Mouse (Mus musculus) spleen, postnatal 10 days (tissue): ENCODE data around the gene Yipf4.

ENCODE experiments used
- DNase-seq, 2 experiments: peaks; one replicate each; pipeline ENCODE4 v3.0.0; 2021 to 2022; ENCODE audit warnings: low spot score in 2 of 2

Yipf4 gene

DNA sequence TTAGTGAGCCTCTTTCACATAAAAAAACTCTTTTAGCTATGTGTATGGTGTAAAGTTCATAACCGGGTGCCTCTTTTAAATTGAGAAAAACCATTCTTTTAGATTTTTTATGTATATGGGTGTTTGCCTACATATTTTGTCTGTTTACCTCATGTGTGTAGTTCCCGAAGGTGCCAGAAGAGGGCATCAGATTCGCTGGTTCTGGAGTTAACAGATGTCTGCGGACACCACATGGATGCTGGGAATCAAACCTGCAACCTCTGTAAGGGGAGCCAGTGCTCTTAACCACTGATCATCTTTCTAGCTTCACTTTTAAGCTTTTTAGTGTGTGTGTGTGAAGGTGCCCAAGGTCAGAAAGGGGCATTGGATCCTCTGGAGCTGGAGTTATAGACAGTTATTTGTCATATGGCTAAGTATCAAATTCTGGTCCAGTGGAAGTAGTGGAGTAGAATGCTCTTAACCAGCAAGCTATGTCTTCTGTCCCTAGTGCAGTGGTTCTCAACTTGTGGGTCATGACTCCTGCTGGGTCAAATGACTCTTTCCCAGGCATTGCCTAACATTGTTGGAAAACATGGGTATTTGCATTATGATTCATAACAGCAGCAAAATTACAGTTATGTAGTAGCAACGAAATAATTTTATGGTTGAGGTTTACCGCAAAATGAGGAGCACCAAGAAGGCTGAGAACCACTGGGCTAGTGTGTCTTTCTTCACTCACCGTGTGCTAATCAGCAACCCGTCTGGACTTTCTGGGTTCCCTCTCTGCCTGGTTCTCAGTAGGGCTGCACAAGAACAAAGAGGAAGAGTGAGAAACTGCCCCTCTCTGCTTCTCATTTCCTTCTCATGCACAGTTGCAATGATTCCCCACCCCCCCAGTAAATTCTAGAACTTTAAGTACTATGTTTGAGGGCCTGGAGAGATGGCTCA is 33.8 kb downstream of the Yipf4 start:
- peak in 1 of 2 experiments; percentile 19 for DNase-seq

DNA sequence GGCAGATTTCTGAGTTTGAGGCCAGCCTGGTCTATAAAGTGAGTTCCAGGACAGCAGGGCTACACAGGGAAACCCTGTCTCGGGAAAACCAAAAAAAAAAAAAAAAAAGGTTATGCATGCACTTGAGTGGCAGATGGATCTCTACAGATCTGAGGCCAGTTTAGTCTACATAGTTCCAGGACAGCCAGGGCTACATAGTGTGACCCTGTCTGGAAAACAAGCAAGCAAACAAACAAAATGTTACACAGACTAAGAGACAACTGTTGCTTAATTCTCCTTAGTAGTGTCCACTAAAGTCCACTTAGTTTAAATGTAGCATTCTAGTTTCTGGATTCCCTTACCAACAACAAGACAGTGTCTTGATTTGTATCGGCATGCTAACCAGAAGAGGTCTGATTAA is 36.8 kb downstream of the Yipf4 start:
- no peak for DNase-seq

DNA sequence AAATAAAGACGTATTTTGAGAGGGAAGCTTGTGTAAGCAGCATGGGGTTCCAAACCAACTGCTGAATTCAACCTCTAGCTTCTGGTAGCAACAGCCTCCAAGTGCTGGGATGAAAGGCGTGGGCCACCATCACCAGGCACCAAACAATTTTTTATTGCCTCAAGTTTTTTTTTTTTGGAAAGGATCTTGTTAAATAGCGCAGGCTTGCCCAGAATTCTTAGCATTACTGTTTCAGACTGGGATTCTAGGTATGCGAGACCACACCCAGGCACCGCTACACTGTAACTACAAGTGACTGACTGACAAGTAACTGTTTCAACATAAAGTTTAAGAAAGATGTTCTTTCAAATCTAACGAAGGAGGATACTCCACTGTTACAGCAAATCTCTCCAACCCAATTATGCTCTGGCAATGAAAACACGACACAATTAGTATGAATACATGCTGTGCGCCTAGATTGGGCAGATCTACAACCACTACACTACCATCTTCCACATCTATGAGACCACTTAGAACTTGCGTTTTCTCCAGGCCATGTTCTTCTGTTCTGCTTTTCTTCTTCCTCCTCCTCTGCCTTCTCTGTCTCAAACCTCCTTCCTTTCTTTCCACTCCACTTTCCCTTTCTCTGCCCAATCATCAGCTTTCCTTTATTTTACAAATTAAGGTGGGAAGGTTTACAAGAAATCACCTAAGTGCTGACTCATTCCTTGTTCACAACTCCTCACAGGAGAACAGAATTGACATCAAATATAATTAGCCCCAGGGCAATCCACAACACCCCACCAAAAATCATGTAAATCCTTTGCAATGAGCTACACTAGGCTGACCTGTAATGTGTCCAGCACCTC is 37.7 kb downstream of the Yipf4 start:
- no peak for DNase-seq

DNA sequence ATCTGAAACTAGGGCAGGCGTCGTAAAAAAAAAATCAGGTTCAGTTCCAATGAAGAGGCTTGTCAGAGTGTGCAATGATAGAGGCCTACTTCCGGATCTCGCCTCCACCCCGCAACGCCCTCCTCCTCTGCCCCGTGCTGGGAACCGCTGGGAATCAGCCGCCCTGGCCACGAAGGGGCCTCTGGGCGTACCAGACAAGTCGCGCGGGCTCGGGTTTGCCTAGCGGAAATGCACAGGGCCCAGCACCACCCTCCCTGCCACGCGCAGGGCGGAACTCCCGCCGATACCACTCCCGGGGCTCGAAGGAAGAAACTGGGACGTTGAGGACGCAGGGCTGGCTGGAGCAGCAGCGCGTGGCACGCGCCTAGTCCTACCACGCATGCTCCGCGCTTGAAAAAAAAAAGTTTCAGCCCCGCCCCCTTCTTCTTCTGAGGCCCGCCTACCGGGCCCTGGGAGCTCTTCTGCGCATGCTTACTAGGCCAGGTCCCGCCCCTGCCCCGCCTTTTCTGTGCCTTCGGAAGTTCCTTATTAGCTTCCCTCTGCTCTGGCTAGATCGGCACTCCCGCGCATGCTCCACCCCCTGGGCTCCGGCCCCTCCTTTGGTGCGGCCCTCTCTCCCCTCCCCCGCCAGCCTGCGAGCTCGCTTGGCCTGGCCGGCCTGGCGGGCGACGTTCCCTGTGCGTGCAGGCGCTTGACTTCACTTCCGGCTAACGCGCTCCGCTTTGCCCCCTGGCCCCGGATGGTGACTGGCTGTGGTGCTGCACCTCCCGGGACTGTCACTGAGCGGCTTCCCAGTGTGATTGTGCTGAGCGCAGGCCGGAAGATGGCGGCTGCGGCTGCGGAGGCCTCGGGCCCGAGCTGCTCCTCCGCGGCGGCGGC is 38.7 kb downstream of the Yipf4 start, which contains the start of gene Birc6:
Birc6 (plus strand) TSS at position 567 of the 879 bp plus-strand sequence.
- peak; percentile 99 to 100 for DNase-seq

DNA sequence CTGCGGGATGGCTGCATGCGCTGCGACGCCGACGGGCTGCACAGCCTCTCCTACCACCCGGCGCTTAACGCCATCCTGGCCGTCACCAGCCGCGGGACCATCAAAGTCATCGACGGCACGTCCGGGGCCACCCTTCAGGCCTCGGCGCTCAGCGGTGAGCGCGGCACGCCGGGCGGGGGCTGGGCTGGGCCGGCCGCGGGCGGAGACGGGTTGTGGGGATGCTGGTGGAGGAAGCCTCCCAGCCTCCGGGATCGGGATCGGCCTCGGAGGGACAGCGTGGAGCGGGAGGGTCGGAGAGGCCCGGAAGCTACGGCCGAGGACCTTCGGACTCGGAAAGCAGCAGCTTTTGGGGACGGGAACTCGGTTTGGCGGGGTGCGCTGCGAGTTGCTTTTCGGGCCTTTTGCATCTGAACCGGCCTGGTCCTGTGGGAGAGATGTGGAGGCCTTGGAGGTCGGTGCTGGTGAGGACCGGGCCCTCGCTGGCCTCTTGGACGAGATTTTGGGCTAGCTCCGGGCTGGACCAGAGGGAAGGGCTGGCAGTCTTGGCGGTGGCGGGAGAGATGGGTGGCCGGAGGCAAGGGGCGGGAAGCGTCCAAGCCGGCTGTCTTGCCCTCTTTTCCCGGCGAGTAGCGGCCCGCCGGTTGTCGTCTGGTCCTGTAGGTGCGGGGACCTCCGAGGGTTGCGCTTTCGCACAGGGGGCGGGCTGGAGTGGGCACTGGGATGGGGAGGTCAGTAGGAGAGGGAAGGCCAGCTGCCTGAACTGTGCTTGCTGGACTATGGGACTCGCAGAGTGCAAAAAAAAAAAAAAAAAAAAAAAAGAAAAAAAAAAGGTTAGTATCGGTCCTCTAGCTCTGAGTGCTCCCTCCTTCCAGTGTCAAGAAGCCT is 39.6 kb downstream of the Yipf4 start:
- peak in 1 of 2 experiments; percentile 79 for DNase-seq

DNA sequence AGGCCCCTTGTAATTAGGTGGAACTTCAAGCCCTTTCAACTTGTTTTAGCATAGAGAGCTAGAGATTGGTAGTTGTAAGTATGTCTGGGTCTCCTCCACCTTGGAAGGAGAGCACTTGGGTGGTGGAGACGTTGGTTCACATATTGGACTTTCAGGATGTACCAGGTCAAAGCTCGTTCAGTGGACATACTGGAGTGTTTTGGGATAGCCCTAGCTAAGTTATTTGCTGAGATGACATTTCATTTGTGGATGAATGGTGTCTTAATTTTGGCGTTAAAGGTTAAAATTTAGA is 40.2 kb downstream of the Yipf4 start:
- DNase-seq, result peak in 1 of 2 experiments; percentile 21

DNA sequence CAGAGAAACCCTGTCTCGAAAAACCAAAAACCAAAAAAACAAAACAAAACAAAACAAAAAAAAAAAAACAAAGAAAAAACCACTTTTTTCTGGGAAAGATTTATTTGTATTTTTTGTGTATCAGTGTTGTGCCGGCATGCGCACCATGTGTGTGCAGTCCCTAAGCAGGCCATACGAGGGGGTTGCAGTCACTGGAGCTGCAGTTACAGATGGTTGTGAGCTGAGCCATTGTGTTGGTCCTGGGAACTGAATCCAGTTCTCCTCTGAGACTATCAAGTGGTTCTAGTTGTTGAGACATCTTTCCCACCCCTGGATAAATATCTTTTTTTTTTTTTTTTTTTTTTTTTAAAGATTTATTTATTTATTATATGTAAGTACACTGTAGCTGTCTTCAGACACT is 45.7 kb downstream of the Yipf4 start:
- no peak for DNase-seq

DNA sequence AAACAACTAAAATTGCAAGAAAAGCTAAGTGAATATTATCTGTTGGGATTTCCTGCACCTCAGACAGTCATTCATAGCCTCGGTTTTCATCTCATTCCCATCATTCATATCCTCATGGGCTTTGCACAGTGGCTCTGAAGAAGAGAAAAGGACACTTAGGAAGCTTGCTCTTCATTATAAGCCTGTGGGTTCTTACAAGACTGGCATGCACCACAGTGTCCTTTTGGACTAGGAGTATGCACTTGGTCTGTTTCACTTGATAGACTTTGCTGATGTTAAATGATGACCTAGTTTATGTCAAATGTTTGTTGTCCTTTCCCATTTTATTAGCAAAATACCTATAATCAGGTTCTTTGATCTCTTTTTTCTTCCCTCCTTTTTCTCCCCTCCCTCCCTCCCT is 48.2 kb downstream of the Yipf4 start:
- DNase-seq, result no peak

DNA sequence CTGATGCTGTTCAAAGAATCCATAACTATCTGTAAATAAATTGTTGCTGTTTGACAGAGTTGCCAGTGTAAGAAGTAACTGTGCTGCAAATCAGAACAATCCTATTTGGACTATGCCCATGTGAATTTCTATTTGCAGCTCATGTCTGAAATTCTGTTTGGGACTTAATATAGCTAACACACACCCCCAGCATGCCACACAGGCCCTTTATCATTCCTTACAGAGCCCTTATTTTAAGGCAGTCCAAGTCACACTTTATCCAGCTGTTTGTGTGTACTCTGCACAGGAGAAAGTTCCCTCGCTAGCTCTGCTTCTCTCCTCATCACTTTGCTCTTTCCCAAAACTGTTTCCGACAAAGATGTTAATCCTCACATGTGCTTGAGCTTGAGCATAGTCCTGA is 54.3 kb downstream of the Yipf4 start:
- no peak for DNase-seq
